Mouse (Mus musculus) embryonic facial prominence, embryonic 10.5 days (tissue): ENCODE results near the gene Odf2. TPM values are rescaled to one million over a fixed set of nuclear protein-coding genes. Genes with fewer than 3 reads are reported as not detected.

Experiments used
- DNase-seq: peaks from one replicate; pipeline ENCODE4 v3.0.0-alpha.2; 2017; ENCODE audit warnings: low spot score
- H3K27ac ChIP-seq: fragments of 300-500 bp; sonication (generic); replicated peaks from 2 replicates; pipeline ENCODE4 v1.5.1; 2016; ENCODE audit warnings: mild to moderate bottlenecking
- H3K27me3 ChIP-seq: fragments of 300-500 bp; sonication (generic); replicated peaks from 2 replicates; pipeline ENCODE4 v1.6.1; 2016; ENCODE audit warnings: low read depth, mild to moderate bottlenecking; ENCODE audit not compliant: poor library complexity, severe bottlenecking
- H3K36me3 ChIP-seq: fragments of 300-500 bp; sonication (generic); replicated peaks from 2 replicates; pipeline ENCODE4 v1.6.1; 2016; ENCODE audit warnings: mild to moderate bottlenecking, moderate library complexity
- H3K4me1 ChIP-seq: fragments of 300-500 bp; sonication (generic); 2 replicates; pipeline ENCODE4 v1.6.1; 2016
- H3K4me3 ChIP-seq: fragments of 300-500 bp; sonication (generic); 2 replicates; pipeline ENCODE4 v1.5.1; 2016; ENCODE audit warnings: mild to moderate bottlenecking, moderate library complexity
- H3K9me3 ChIP-seq: fragments of 300-500 bp; sonication (generic); 2 replicates; pipeline ENCODE4 v1.6.1; 2016; ENCODE audit warnings: mild to moderate bottlenecking
- WGBS: fragments of 180-500 bp; shearing (Covaris S2); methylation state at CpG from one replicate; pipeline ENCODE4 v1.1.7; 2016; 5-methylcytosine and 5-hydroxymethylcytosine counted together
- polyA plus RNA-seq: library from polyadenylated mRNA; unstranded; fragments of >200 nt; fragmentation: Nextera tagmentation; extraction: Ambion mirVana; gene quantifications from 2 replicates; pipeline ENCODE4 v1.2.1, GENCODE M21; 2016

The Odf2 gene
- polyA plus RNA-seq, 1 experiment from 2014 or later: 102 TPM

DNA sequence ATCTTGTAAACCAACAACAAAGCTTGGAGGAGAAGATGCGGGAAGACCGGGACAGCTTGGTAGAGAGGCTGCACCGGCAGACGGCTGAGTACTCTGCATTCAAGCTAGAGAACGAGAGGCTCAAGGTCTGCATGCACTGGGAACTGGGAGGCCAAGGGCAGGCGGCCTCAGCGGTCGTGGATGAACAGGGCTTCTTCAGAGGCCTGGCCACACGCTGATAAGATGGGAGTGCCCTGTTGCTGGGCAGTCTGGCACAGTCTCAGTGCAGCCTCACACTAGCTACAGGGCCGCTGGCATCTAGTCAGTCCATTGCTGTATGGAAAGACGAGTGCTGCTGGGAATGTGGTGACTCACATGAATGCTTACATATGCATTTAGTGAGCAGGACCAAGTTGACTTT lies 28.6 kb downstream of the Odf2 start:
- peaks cover 96% of the 10 kb centered on the region for H3K36me3 ChIP-seq
- 92% methylated on average over 11 of the region's 11 CpGs for WGBS

GRCm38 (mm10) chr2:29922011-29922410 lies 33.0 kb downstream of the Odf2 start:
- 86% methylated on average over 11 of the region's 11 CpGs for WGBS
- no peaks in the 10 kb centered on the region for H3K9me3 ChIP-seq
- no peaks in the 10 kb centered on the region for H3K4me1 ChIP-seq
- H3K4me3 ChIP-seq: no peak overlapping the region
- peaks cover 98% of the 10 kb centered on the region for H3K36me3 ChIP-seq
- H3K27ac ChIP-seq: no peak overlapping the region
- no peak for DNase-seq
- no peaks in the 10 kb centered on the region for H3K27me3 ChIP-seq

More for the DNA sequence above, 28.6 kb downstream of the Odf2 start:
- H3K4me3 ChIP-seq: no peak overlapping the region
- DNase-seq: no peak
- no peaks in the 10 kb centered on the region for H3K9me3 ChIP-seq
- no peaks in the 10 kb centered on the region for H3K4me1 ChIP-seq
- H3K27me3 ChIP-seq: no peaks in the 10 kb centered on the region
- no peak overlapping the region for H3K27ac ChIP-seq

- no peak overlapping the region for H3K4me3 ChIP-seq
- no peak overlapping the region for H3K27ac ChIP-seq
- H3K27me3 ChIP-seq: no peaks in the 10 kb centered on the region
- 90% methylated on average over 5 of the region's 5 CpGs for WGBS
- no peak for DNase-seq
- peaks cover 100% of the 10 kb centered on the region for H3K36me3 ChIP-seq
- H3K4me1 ChIP-seq: no peaks in the 10 kb centered on the region
- no peaks in the 10 kb centered on the region for H3K9me3 ChIP-seq
These were observed 37.5 kb downstream of the Odf2 start for GRCm38 (mm10) chr2:29926542-29926941.

DNA sequence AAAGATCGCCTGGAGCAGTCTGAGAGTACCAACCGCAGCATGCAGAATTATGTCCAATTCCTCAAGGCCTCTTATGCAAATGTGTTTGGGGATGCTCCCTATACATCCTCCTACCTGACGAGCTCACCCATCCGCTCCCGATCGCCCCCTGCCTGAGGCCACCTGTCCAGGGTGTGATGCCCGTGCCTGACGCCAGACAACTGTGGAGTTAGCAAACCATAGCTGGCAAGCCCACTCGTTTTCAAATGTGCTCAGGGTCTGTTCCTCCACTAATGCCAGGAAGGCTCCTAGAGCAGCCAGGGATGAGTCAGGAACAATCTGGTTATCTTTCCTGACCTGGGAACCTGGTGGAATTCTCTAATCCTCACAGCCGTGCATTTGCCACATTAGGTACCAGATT lies 41.5 kb downstream of the Odf2 start:
- H3K36me3 ChIP-seq: peaks cover 64% of the 10 kb centered on the region
- WGBS: 93% methylated on average over 10 of the region's 10 CpGs

GRCm38 (mm10) chr2:29931194-29931593 lies 42.2 kb downstream of the Odf2 start:
- H3K4me1 ChIP-seq: peaks cover 6% of the 10 kb centered on the region
- peaks cover 57% of the 10 kb centered on the region for H3K36me3 ChIP-seq
- no peak overlapping the region for H3K27ac ChIP-seq
- WGBS: 92% methylated on average over 6 of the region's 6 CpGs
- DNase-seq: no peak
- no peaks in the 10 kb centered on the region for H3K27me3 ChIP-seq
- H3K4me3 ChIP-seq: no peak overlapping the region
- no peaks in the 10 kb centered on the region for H3K9me3 ChIP-seq

More for the DNA sequence above, 41.5 kb downstream of the Odf2 start:
- H3K27ac ChIP-seq: no peak overlapping the region
- DNase-seq: no peak
- H3K4me3 ChIP-seq: no peak overlapping the region
- H3K4me1 ChIP-seq: no peaks in the 10 kb centered on the region
- no peaks in the 10 kb centered on the region for H3K9me3 ChIP-seq
- no peaks in the 10 kb centered on the region for H3K27me3 ChIP-seq

GRCm38 (mm10) chr2:29934906-29935599 lies 46.0 kb downstream of the Odf2 start, which contains the start of gene Gle1:
TSS of gene Gle1 (plus strand) at chr2:29935426.
- no peaks in the 10 kb centered on the region for H3K27me3 ChIP-seq
- no peaks in the 10 kb centered on the region for H3K9me3 ChIP-seq
- H3K36me3 ChIP-seq: peaks cover 52% of the 10 kb centered on the region
- H3K4me1 ChIP-seq: peaks cover 7% of the 10 kb centered on the region
- 3% methylated on average over 44 of the region's 44 CpGs for WGBS
- DNase-seq: peak; percentile 97
- peak within 1 kb of the TSS; percentile 87 for H3K4me3 ChIP-seq
- peak within 1 kb of the TSS; percentile 86 for H3K27ac ChIP-seq

DNA sequence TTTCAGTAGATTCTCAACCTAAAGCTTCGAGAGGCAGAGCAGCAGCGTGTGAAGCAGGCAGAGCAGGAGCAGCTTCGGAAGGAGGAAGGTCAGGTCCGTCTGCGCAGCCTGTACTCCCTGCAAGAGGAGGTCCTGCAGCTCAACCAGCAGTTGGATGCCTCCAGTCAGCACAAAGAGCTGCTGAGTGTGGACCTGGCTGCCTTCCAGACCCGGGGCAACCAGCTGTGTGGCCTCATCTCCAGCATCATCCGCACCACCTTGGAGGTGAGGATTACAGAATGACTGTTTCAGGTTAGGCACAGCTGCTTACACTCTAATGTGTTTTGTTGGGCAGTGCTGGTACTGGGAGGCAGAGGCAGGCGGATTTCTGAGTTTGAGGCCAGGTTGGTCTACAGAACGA lies 51.1 kb downstream of the Odf2 start:
- no peak for DNase-seq
- Histone ChIP-seq H3K27me3 (no peaks in the 10 kb centered on the region), H3K27ac (no peak overlapping the region), H3K4me1 (peaks cover 18% of the 10 kb centered on the region), H3K4me3 (no peak overlapping the region), H3K36me3 (peaks cover 82% of the 10 kb centered on the region), H3K9me3 (no peaks in the 10 kb centered on the region)
- 96% methylated on average over 9 of the region's 9 CpGs for WGBS

- Histone ChIP-seq H3K27me3 (no peaks in the 10 kb centered on the region), H3K4me3 (no peak overlapping the region), H3K4me1 (peaks cover 19% of the 10 kb centered on the region), H3K36me3 (peaks cover 89% of the 10 kb centered on the region), H3K9me3 (no peaks in the 10 kb centered on the region), H3K27ac (no peak overlapping the region)
- DNase-seq: no peak
- 94% methylated on average over 7 of the region's 7 CpGs for WGBS
These were observed 51.8 kb downstream of the Odf2 start for GRCm38 (mm10) chr2:29940826-29941225.

DNA sequence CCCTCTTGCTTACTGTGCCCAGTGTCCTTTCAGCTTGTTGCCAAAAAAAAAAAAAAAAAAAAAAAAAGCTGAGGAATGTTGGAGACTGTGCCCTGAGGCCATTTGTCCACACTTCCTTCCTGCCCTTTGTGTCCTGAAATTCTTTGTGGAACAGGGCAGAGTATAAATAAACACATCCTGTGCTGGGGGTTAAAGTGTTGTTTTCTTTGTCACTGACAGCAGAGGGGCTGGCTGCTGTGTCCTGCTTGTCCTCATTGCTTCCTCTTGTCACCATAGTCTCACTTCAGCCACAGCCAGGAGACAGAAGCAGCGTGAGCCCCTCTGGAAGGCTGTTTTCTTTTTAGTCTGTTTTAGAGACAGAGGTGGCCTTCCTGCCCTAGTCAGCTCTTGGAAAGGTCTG lies 55.7 kb downstream of the Odf2 start:
- Histone ChIP-seq H3K27ac (peak overlapping the region; percentile 78), H3K36me3 (peaks cover 98% of the 10 kb centered on the region)
- WGBS: 22% methylated on average over 1 of the region's 1 CpGs

GRCm38 (mm10) chr2:29948896-29949295 lies 59.9 kb downstream of the Odf2 start:
- no peaks in the 10 kb centered on the region for H3K27me3 ChIP-seq
- peaks cover 14% of the 10 kb centered on the region for H3K4me1 ChIP-seq
- no peak overlapping the region for H3K4me3 ChIP-seq
- H3K27ac ChIP-seq: no peak overlapping the region
- peaks cover 97% of the 10 kb centered on the region for H3K36me3 ChIP-seq
- 95% methylated on average over 5 of the region's 5 CpGs for WGBS
- H3K9me3 ChIP-seq: no peaks in the 10 kb centered on the region
- DNase-seq: no peak

More for the DNA sequence above, 55.7 kb downstream of the Odf2 start:
- Histone ChIP-seq H3K4me3 (no peak overlapping the region), H3K9me3 (no peaks in the 10 kb centered on the region), H3K4me1 (peaks cover 14% of the 10 kb centered on the region), H3K27me3 (no peaks in the 10 kb centered on the region)
- peak; percentile 33 for DNase-seq

DNA sequence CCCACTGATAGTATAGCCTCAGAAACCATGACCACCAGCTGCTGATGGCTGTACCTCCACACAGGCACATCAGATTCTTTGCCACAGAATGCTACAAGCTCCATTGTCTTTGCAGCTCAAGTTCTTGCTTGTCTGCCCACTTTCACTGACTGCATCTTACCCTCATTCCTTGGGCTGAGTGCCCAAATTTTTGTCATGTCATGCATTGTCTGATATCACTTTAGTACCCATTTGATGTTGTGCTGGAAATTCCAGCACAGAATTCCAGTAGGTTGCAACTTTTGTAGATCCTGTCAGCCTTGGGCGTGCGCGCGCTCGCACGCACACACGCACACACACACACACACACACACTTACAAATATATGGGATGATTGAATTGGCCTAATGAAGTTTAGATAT lies 72.2 kb downstream of the Odf2 start:
- H3K27ac ChIP-seq: no peak overlapping the region
- no peaks in the 10 kb centered on the region for H3K9me3 ChIP-seq
- no peaks in the 10 kb centered on the region for H3K27me3 ChIP-seq
- DNase-seq: no peak
- H3K4me1 ChIP-seq: peaks cover 15% of the 10 kb centered on the region
- WGBS: 98% methylated on average over 7 of the region's 7 CpGs
- no peak overlapping the region for H3K4me3 ChIP-seq
- H3K36me3 ChIP-seq: peaks cover 41% of the 10 kb centered on the region

DNA sequence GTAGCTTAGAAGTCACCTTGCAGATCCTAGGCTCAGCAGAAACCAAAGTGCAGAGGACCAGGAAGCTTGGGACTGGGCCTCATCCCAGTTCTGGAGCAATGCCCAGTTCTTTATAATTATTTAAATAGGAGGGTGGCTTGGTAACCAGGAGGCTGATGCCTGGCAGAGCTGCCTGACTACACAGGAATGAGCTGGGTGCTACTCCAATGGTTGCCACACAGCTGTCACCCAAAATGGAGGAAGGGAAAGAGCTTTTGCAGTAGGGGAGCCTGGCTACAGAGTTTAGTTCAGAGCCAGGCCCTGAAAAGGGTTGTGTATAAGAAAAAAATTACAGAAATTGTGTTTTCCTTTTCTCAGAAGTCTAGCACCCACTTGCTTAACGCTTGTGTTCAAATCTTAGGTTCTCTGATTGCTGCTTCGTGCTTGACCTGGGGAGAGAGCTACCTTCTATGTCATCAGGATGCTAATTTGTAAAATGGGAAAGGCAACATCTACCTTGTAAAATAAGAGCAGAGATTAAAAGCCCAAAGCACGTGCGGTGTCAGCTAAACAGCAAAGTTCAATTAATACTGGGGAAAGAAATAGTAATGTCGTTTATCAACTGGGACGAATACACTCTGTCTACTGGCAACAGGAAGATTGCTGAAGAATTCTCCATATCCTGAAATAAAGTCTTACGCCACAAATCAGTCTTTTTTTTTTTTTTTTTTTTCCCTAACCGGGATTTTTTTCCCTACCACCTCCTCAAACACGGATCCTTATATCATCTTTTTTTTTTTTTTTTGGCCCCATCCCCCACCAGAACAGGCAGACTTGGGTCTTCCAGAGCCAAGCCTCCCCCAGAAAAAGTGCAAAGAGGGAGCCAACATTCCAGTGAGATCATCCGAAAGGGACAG lies 75.6 kb downstream of the Odf2 start:
- peak overlapping the region; percentile 94 for H3K27ac ChIP-seq
- DNase-seq: no peak
- no peaks in the 10 kb centered on the region for H3K27me3 ChIP-seq
- no peaks in the 10 kb centered on the region for H3K9me3 ChIP-seq
- peaks cover 27% of the 10 kb centered on the region for H3K36me3 ChIP-seq
- H3K4me1 ChIP-seq: peaks cover 32% of the 10 kb centered on the region
- WGBS: 21% methylated on average over 10 of the region's 10 CpGs
- H3K4me3 ChIP-seq: peak overlapping the region; percentile 96
